Mouse (Mus musculus) olfactory bulb, adult 2 months (tissue): ENCODE measurements at regions not wholly inside any gene's neighbourhood (a gene's known extent, or its start where the extent isn't known, plus 50 kb on each side); places are given as distances from the start of the nearest gene placed in this dataset.

Experiments used
- H3K27ac ChIP-seq: fragments of 200-500 bp; 2 replicates; pipeline ENCODE4 v1.5.1; 2012; ENCODE audit warnings: low read depth, low read length; ENCODE audit not compliant: insufficient read depth
- H3K4me1 ChIP-seq: fragments of 200-500 bp; 2 replicates; pipeline ENCODE4 v1.6.1; 2012; ENCODE audit warnings: low read length; ENCODE audit not compliant: control insufficient read depth, insufficient read depth
- H3K4me3 ChIP-seq: fragments of 200-500 bp; 2 replicates; pipeline ENCODE4 v1.5.1; 2012; ENCODE audit warnings: mild to moderate bottlenecking, low read depth, low read length, moderate library complexity; ENCODE audit not compliant: insufficient read depth
- CTCF ChIP-seq: fragments of 200-500 bp; IDR thresholded peaks from 2 replicates; pipeline ENCODE4 v1.5.1; 2012; ENCODE audit warnings: low read depth, mild to moderate bottlenecking, low read length, moderate library complexity; ENCODE audit not compliant: insufficient read depth
- POLR2A ChIP-seq: fragments of 200-500 bp; IDR thresholded peaks from 2 replicates; pipeline ENCODE4 v1.6.1; 2012; ENCODE audit warnings: mild to moderate bottlenecking, low read depth, low read length, moderate library complexity; ENCODE audit not compliant: insufficient read depth
- WGBS: fragments of 180-500 bp; shearing (Covaris S2); methylation state at CpG from one replicate; pipeline ENCODE4 v1.1.7; 2018; 5-methylcytosine and 5-hydroxymethylcytosine counted together

GRCm38 (mm10) chr10:97332639-97333038 is 146.8 kb upstream of the Dcn start:
- WGBS: 79% methylated on average over 2 of the region's 2 CpGs
- Histone ChIP-seq H3K27ac (no peak overlapping the region), H3K4me1 (peaks cover 2% of the 10 kb centered on the region; the same call in 1 of the 2 replicates), H3K4me3 (no peak overlapping the region)
- TF ChIP-seq CTCF (no peak), POLR2A (no peak)

DNA sequence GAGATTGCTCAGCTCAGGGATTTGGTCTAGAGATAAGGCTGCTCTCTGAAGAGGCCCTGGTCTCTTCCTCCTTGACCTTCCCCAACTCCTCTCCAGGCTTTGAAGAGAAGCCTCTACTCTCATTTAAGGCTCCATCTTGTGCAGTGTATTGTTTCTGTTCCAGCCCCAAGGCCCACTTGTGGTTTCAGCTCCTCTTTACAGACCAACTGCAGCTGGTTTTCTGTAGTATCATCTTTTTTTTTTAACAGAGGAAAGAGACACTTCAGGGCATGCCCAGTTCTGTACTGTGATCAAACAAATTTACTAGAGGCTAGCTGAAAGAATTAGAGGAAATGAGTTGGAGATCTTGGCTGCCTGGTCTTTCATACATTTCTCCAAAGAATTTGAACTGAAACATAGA is 145.4 kb upstream of the Dcn start:
- H3K27ac ChIP-seq: no peak overlapping the region
- peaks cover 2% of the 10 kb centered on the region; the same call in 1 of the 2 replicates for H3K4me1 ChIP-seq
- TF ChIP-seq CTCF (no peak), POLR2A (no peak)
- H3K4me3 ChIP-seq: no peak overlapping the region

- no peak for TF ChIP-seq CTCF
- TF ChIP-seq POLR2A: no peak
- Histone ChIP-seq H3K4me1 (peaks cover 2% of the 10 kb centered on the region; the same call in 1 of the 2 replicates), H3K27ac (no peak overlapping the region), H3K4me3 (no peak overlapping the region)
- 30% methylated on average over 9 of the region's 9 CpGs for WGBS
Observed at GRCm38 (mm10) chr10:97334606-97335150, 144.7 kb upstream of the Dcn start.

DNA sequence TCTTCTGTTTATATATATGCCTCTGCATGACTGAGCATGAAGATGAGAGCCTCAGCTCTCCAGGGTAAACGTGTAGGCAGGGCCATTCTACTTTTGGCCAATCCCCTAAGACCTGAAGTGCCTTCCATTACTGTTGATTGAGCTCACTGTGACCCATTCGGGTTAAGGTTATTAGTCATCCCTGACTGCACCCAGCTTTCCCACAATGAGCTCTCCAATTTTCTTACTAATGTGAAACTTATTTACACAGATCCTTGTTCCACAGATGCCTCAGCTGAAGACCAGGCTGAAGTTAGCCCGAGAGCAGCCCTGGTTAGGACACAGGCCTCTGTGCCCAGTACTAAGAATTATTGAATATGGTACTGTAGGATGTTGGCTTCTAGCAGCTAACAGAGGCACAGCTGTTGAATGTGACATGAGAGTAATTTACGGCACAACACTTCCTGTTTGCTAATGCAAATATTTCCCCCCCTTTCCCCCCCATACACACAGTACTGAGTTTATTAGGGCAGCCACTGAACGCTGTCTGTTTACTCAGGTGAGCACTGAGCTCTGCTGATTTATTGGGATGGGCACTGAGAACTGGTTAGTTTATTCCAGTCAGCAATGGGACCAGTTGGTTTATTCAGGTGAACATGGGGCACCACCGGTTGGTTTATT is 141.2 kb upstream of the Dcn start:
- no peak overlapping the region for H3K27ac ChIP-seq
- no peak for TF ChIP-seq POLR2A
- no peak for TF ChIP-seq CTCF
- 84% methylated on average over 6 of the region's 6 CpGs for WGBS
- peaks cover 2% of the 10 kb centered on the region; the same call in 1 of the 2 replicates for H3K4me1 ChIP-seq
- H3K4me3 ChIP-seq: no peak overlapping the region

DNA sequence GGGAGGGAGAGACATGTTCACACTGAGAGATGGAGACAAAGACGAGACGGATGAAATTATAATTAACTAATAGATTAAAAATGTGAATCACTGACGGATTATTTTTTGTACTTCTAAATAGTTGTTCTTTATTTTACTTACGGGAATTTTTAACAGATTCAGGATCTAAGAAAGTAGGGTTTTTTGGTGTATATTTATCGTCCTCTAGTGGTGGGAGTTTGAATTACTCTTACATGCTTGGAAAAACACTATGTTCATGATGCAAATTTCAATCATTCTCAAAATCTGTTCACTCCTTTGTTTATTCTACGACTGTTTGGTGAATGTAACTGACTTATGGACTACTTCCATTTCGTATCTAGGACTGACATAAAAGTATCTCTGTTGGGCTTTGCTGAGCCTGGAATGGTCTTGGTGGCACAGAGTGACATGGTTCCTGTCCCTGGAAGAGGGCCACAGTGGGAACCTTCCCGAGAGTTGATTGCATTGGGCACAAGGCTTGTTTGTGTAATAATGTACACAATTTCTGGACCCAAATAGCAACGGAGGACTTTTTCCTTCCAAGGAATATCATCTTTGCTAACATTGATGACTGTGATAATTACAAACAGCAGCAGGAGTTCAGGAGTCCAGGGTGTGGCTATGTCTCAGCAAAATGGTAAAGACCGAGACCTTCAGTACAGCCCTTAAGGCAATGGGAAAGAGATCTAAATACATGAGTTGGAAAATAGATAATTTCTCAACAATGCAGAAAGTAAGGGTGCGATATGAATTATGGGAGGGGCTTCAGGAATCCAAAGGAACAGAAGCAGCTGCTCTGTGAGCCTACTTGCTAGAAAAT is 139.3 kb upstream of the Dcn start:
- Histone ChIP-seq H3K4me1 (no peaks in the 10 kb centered on the region), H3K27ac (no peak overlapping the region), H3K4me3 (no peak overlapping the region)
- TF ChIP-seq CTCF: no peak
- no peak for TF ChIP-seq POLR2A
- WGBS: 18% methylated on average over 11 of the region's 11 CpGs

DNA sequence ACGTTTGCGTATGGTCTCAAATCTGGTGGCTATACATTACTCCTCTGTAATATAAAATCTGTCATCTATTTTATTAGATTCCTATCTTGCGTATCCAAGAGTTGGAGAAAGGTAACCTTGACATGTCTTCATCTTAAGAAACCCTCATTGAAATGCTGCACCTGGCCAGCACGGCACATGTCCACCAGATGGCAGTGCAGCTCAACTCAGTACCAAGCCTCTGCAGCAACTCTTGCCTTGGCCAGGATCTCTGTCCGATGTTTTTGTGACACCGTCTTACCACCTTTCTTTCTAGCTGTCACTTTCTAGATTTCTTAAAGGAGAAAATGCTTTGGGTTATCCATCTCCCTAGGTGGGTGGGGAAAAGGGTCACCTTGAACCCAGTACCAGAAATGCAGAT is 134.1 kb upstream of the Dcn start:
- 32% methylated on average over 6 of the region's 6 CpGs for WGBS

DNA sequence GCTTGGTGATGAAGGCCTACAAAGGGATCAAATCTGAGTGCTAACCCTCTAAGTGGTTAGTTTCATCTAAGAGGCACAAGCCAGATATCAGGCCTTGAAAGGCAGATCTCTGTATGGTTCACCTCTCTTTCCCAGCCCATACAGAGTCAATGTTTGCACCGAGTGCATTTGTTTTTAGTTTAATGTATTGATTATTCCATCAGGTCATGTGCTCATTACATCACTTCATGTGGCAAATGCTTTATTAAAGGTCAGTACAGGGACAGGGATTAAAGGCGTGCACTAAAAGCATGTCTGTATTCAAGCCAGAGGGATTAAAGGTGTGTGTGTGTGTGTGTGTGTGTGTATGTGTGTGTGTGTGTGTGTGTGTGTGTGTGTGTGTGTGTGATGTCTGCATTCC is 132.5 kb upstream of the Dcn start:
- WGBS: 91% methylated on average over 2 of the region's 2 CpGs
- TF ChIP-seq CTCF (no peak), POLR2A (no peak)
- Histone ChIP-seq H3K4me1 (no peaks in the 10 kb centered on the region), H3K4me3 (no peak overlapping the region), H3K27ac (no peak overlapping the region)

More for the DNA sequence above, 134.1 kb upstream of the Dcn start:
- Histone ChIP-seq H3K4me1 (no peaks in the 10 kb centered on the region), H3K27ac (no peak overlapping the region), H3K4me3 (no peak overlapping the region)
- TF ChIP-seq POLR2A (no peak), CTCF (peak; percentile 65; the same call in 1 of the 2 replicates)

- H3K27ac ChIP-seq: no peak overlapping the region
- TF ChIP-seq POLR2A (no peak), CTCF (no peak)
- H3K4me1 ChIP-seq: no peaks in the 10 kb centered on the region
- 56% methylated on average over 3 of the region's 3 CpGs for WGBS
- no peak overlapping the region for H3K4me3 ChIP-seq
Observed at GRCm38 (mm10) chr10:97368625-97369024, 110.8 kb upstream of the Dcn start.

DNA sequence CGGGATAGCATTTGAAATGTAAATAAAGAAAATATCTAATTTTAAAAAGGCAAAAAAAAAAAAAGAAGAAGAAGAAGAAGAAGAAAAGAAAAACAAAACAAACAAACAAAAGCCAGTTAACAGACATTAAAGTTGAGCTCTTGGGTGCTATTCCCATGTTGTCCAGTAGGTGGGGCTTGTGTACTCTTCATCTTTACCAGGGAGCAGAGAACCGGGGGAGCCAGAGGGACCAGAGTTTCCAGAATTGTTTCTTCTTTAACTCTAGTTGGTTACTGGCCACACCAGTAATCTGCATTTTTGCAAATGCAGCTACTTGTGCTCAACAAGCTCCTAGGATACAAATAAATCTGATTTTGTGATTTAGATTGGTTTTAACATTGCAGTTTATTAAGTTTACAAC is 103.6 kb upstream of the Dcn start:
- Histone ChIP-seq H3K27ac (no peak overlapping the region), H3K4me1 (no peaks in the 10 kb centered on the region), H3K4me3 (no peak overlapping the region)
- WGBS: 18% methylated on average over 2 of the region's 2 CpGs
- no peak for TF ChIP-seq POLR2A
- TF ChIP-seq CTCF: no peak
